Mouse (Mus musculus): Measurements from ENCODE around the gene Alas2. TPM values are rescaled to one million over a fixed set of nuclear protein-coding genes. Genes with fewer than 3 reads are reported as not detected.
A peak's percentile ranks its signal among the peaks of the same experiment; 100 is the strongest.

Gene Alas2
- polyA plus RNA-seq, 1 experiment from 2014 or later = 25.4 TPM

DNA sequence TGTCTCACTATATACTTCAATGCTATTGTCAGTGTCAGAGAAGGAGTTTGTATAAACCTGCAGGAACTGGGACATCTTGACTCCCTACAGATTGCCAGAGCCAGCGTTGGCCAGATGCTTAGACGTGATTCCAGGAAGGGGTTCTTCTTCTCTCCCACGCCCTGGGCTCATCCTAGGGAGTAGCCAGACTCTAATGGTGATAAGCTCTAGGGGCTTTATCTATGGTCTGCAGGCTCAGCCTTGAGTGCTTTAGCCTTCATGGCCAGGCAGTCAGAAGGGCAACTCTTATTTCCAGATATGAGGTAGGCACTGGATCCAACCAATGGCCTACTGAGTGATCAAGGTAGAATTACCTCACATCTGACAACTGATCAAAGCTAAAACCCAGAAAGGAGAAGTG lies 2.5 kb downstream of the Alas2 start:
- no peak overlapping the region for H3K27ac ChIP-seq (replicated peaks; ENCODE audit: low read depth, low read length)
- H3K27me3 ChIP-seq (ENCODE audit: control insufficient read depth, insufficient read depth, low read length) = no peaks in the 10 kb centered on the region
- H3K4me2 ChIP-seq (ENCODE audit: low read length) = no peak overlapping the region
- peaks cover 3% of the 10 kb centered on the region; the same call in 1 of the 2 replicates for H3K36me3 ChIP-seq (ENCODE audit: control insufficient read depth, insufficient read depth, low read length)
- no peaks in the 10 kb centered on the region for H3K4me1 ChIP-seq (ENCODE audit: control insufficient read depth, insufficient read depth, low read length)
- H3K9me3 ChIP-seq (ENCODE audit: control insufficient read depth, low read length) = no peaks in the 10 kb centered on the region
- no peak overlapping the region for H3K9ac ChIP-seq (replicated peaks; ENCODE audit: low read length)
- no peak for ATAC-seq (ENCODE audit: low FRiP score, low TSS enrichment)
- no peak for DNase-seq
- 86% methylated on average over 3 of the region's 3 CpGs for WGBS
- H3K4me3 ChIP-seq (replicated peaks; ENCODE audit: low read depth, low read length) = no peak overlapping the region

DNA sequence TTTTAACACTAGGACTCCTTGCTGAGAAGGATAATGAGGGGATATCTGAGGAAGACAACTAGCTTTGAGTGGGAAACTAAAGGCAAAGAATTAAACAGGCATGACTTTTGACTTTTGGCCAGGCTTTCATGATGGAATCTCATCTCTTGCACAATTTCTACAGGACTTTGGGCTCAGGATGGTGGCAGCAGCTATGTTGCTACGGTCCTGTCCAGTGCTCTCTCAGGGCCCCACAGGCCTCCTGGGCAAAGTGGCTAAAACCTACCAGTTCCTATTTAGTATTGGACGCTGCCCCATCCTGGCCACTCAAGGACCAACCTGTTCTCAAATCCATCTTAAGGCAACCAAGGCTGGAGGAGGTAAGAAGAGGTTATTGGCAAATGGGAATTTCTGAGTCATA lies 4.8 kb downstream of the Alas2 start:
- Histone ChIP-seq H3K4me3 (replicated peaks; ENCODE audit: low read depth, low read length) (no peak overlapping the region), H3K4me2 (ENCODE audit: low read length) (no peak overlapping the region), H3K27ac (replicated peaks; ENCODE audit: low read depth, low read length) (no peak overlapping the region), H3K36me3 (ENCODE audit: control insufficient read depth, insufficient read depth, low read length) (peaks cover 3% of the 10 kb centered on the region; the same call in 1 of the 2 replicates), H3K9me3 (ENCODE audit: control insufficient read depth, low read length) (no peaks in the 10 kb centered on the region), H3K27me3 (ENCODE audit: control insufficient read depth, insufficient read depth, low read length) (no peaks in the 10 kb centered on the region), H3K4me1 (ENCODE audit: control insufficient read depth, insufficient read depth, low read length) (no peaks in the 10 kb centered on the region), H3K9ac (replicated peaks; ENCODE audit: low read length) (no peak overlapping the region)
- ATAC-seq (ENCODE audit: low FRiP score, low TSS enrichment) = no peak
- WGBS = 84% methylated on average over 2 of the region's 2 CpGs
- no peak for DNase-seq

DNA sequence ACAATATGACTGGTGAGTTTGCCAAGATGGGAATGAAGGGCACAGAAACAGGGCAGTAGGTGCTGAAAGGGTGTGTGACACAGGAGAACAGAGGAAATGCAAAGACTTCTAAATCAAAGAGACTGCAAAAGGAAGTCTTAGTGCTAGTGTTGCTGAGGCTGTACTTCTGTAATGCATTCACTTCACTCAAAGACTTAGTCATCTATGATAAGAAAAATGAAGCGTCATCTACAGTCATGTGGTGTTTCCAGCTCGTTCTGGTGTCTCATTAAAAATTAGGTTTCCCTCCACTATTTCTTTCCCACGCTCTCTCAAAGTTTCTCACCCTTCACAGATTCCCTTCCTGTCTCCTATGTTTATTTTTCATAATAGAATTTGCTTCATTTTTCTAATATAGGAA lies 6.9 kb downstream of the Alas2 start:
- ATAC-seq (ENCODE audit: low FRiP score, low TSS enrichment) (no peak), DNase-seq (no peak)
- H3K27ac ChIP-seq (replicated peaks; ENCODE audit: low read depth, low read length) = no peak overlapping the region
- WGBS = 87% methylated on average over 3 of the region's 3 CpGs
- H3K9ac ChIP-seq (replicated peaks; ENCODE audit: low read length) = no peak overlapping the region
- H3K4me2 ChIP-seq (ENCODE audit: low read length) = no peak overlapping the region
- H3K27me3 ChIP-seq (ENCODE audit: control insufficient read depth, insufficient read depth, low read length) = no peaks in the 10 kb centered on the region
- no peaks in the 10 kb centered on the region for H3K4me1 ChIP-seq (ENCODE audit: control insufficient read depth, insufficient read depth, low read length)
- H3K9me3 ChIP-seq (ENCODE audit: control insufficient read depth, low read length) = no peaks in the 10 kb centered on the region
- no peak overlapping the region for H3K4me3 ChIP-seq (replicated peaks; ENCODE audit: low read depth, low read length)
- peaks cover 3% of the 10 kb centered on the region; the same call in 1 of the 2 replicates for H3K36me3 ChIP-seq (ENCODE audit: control insufficient read depth, insufficient read depth, low read length)

DNA sequence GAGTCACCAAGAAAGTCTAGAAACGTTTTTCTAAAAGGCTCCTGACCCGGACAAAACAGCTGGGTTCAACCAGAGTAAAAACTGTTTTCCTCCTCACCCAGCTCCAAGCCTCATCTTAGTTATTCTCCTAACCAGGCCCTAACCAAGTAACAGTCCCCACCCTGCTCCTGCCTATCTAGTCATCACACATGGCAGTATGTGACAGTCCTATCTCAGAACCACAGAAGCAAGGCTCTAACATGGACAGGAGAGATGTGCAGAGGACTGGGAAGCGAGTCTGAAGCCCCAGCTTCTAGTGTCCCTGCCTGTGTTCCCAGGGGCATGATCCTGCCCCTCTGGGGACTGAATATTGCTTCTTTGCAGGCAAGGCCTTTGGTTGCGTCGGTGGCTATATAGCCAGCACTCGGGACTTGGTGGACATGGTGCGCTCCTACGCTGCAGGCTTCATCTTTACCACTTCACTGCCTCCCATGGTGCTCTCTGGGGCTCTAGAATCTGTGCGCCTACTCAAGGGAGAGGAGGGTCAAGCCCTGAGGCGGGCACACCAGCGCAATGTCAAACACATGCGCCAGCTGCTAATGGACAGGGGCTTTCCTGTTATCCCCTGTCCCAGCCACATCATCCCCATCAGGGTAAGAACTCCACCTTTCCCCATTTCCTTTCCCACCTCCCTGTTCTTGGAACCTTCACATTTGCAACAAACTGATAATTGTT lies 17.6 kb downstream of the Alas2 start:
- no peak overlapping the region for H3K4me3 ChIP-seq (replicated peaks; ENCODE audit: low read depth, low read length)
- 0 out of 2 replicates have a peak, but pooled peaks cover 2% of the 10 kb centered on the region for H3K36me3 ChIP-seq (ENCODE audit: control insufficient read depth, insufficient read depth, low read length)
- H3K9ac ChIP-seq (replicated peaks; ENCODE audit: low read length) = no peak overlapping the region
- ATAC-seq (ENCODE audit: low FRiP score, low TSS enrichment) (no peak), DNase-seq (no peak)
- no peaks in the 10 kb centered on the region for H3K4me1 ChIP-seq (ENCODE audit: control insufficient read depth, insufficient read depth, low read length)
- H3K9me3 ChIP-seq (ENCODE audit: control insufficient read depth, low read length) = no peaks in the 10 kb centered on the region
- 90% methylated on average over 12 of the region's 12 CpGs for WGBS
- H3K4me2 ChIP-seq (ENCODE audit: low read length) = no peak overlapping the region
- no peaks in the 10 kb centered on the region for H3K27me3 ChIP-seq (ENCODE audit: control insufficient read depth, insufficient read depth, low read length)
- H3K27ac ChIP-seq (replicated peaks; ENCODE audit: low read depth, low read length) = no peak overlapping the region

DNA sequence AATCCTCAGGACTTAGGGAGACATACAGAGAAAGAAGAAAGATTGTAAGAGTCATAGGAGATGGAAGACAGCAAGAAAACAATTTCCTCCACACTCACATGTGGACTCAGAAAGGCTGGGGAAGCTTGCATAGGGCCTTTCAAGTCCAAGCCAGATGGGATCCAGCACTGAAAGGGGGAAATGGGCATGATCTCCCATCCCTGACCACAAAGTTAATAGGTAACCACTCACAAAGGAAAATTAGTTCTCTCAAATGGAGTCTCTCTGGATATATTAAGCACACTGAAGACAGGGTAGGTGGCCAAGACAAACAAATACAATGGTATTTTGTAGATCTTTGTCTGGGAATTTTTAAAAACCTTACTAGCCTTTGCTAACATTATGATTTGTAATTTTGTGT lies 34.7 kb downstream of the Alas2 start:
- Histone ChIP-seq H3K27ac (replicated peaks; ENCODE audit: low read depth, low read length) (no peak overlapping the region), H3K4me1 (ENCODE audit: control insufficient read depth, insufficient read depth, low read length) (no peaks in the 10 kb centered on the region), H3K9ac (replicated peaks; ENCODE audit: low read length) (no peak overlapping the region), H3K36me3 (ENCODE audit: control insufficient read depth, insufficient read depth, low read length) (peaks cover 8% of the 10 kb centered on the region; the same call in 1 of the 2 replicates), H3K27me3 (ENCODE audit: control insufficient read depth, insufficient read depth, low read length) (no peaks in the 10 kb centered on the region), H3K4me3 (replicated peaks; ENCODE audit: low read depth, low read length) (no peak overlapping the region), H3K9me3 (ENCODE audit: control insufficient read depth, low read length) (no peaks in the 10 kb centered on the region), H3K4me2 (ENCODE audit: low read length) (no peak overlapping the region)
- ATAC-seq (ENCODE audit: low FRiP score, low TSS enrichment) = no peak
- DNase-seq = no peak

DNA sequence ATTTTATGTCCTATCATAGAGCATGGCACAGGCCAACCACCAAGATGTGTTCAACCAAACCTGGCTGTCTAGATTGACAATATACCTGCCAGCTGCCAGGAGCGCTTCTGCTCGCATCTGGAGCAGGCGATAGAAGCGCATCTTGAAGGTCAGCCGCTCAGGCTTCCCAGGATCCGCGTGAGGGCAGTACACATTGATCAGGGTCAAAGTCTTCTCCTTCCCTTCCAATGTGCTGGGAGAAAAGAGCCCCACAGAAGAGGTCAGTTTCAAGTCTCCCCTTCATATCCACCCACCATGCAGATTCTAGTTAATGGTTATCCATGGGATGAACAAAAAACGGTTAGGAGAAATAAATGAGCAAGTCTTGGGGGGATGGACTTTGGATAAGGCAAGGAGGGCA lies 37.9 kb downstream of the Alas2 start:
- no peak for ATAC-seq (ENCODE audit: low FRiP score, low TSS enrichment)
- 95% methylated on average over 8 of the region's 8 CpGs for WGBS

DNA sequence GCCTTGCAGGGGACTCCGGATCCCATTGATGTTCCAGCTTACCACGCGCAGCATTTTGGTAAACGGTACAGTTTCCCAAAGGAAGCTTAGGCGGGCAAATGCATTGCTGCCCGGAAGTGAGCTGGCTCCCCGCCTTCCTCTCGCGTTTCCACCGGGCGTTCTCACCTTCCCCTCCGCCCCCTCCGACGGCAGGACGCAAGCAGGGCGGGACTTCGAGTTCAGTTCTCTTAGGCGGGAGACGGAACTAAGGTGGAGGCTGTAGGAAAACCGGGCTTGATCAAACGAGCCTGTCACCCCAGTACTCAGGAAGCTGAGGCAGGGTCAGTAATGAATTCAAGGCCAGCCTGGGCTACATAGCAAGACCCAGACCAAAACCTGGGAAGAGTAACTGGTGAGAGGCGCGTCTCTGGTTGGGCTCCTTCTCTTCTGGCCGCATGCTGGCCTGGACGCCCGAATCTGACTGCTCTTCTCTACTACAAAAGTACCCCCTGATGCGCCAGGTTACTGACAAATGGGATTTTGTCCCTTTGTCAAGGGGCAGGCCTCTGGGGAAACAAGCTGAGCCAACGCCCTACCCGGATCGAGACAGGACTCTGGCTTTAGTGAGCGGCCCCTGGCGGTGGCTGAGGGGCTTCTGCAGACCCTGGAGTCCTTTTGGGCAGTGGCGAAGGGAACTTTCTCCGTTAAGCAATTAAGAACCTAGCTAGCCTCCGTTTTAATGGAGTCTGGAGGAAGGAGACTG lies 41.0 kb downstream of the Alas2 start, which contains the start of gene Pfkfb1:
Gene Pfkfb1 (plus strand): TSS at position 207 of the 742 bp plus-strand sequence.
- Histone ChIP-seq H3K9ac (replicated peaks; ENCODE audit: low read length) (peak within 1 kb of the TSS; percentile 64), H3K4me1 (ENCODE audit: control insufficient read depth, insufficient read depth, low read length) (no peaks in the 10 kb centered on the region), H3K27me3 (ENCODE audit: control insufficient read depth, insufficient read depth, low read length) (no peaks in the 10 kb centered on the region), H3K27ac (replicated peaks; ENCODE audit: low read depth, low read length) (peak within 1 kb of the TSS; percentile 75), H3K4me2 (ENCODE audit: low read length) (peak within 1 kb of the TSS; percentile 61), H3K36me3 (ENCODE audit: control insufficient read depth, insufficient read depth, low read length) (no peaks in the 10 kb centered on the region), H3K9me3 (ENCODE audit: control insufficient read depth, low read length) (no peaks in the 10 kb centered on the region), H3K4me3 (replicated peaks; ENCODE audit: low read depth, low read length) (peak within 1 kb of the TSS; percentile 45)
- 26% methylated on average over 35 of the region's 35 CpGs for WGBS
- peak; percentile 92 for ATAC-seq (ENCODE audit: low FRiP score, low TSS enrichment)
- peak; percentile 86 for DNase-seq

More for the DNA sequence above, 37.9 kb downstream of the Alas2 start:
- no peak overlapping the region for H3K4me2 ChIP-seq (ENCODE audit: low read length)
- H3K27me3 ChIP-seq (ENCODE audit: control insufficient read depth, insufficient read depth, low read length) = no peaks in the 10 kb centered on the region
- no peak for DNase-seq
- H3K9me3 ChIP-seq (ENCODE audit: control insufficient read depth, low read length) = no peaks in the 10 kb centered on the region
- H3K9ac ChIP-seq (replicated peaks; ENCODE audit: low read length) = no peak overlapping the region
- no peaks in the 10 kb centered on the region for H3K4me1 ChIP-seq (ENCODE audit: control insufficient read depth, insufficient read depth, low read length)
- no peak overlapping the region for H3K27ac ChIP-seq (replicated peaks; ENCODE audit: low read depth, low read length)
- no peak overlapping the region for H3K4me3 ChIP-seq (replicated peaks; ENCODE audit: low read depth, low read length)
- H3K36me3 ChIP-seq (ENCODE audit: control insufficient read depth, insufficient read depth, low read length) = peaks cover 8% of the 10 kb centered on the region; the same call in 1 of the 2 replicates

DNA sequence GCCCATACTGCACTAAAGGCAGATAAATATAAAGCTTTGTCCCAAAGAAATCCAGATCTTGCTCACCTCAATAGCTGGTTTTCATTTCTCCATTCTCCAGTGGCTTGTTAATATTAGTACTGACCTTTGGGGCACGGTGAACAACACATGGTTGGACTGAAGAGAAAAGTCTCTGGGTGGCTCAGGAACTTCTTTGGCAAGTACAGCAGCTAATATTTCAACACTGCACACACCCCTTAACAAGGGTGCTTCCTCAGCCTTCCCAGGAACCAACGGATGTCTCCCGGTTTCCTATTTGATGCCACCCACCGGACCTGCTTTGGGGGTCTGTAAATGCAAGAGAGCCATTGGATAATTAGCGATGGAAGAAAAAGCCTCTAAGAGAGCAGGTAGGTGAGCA lies 42.5 kb downstream of the Alas2 start, which contains the start of gene Apex2:
Gene Apex2 (minus strand): TSS at position 173 of the 400 bp plus-strand sequence.
- no peak within 1 kb of the TSS for H3K9ac ChIP-seq (replicated peaks; ENCODE audit: low read length)
- H3K36me3 ChIP-seq (ENCODE audit: control insufficient read depth, insufficient read depth, low read length) = no peaks in the 10 kb centered on the region
- peak within 1 kb of the TSS; percentile 45; the same call in 1 of the 2 replicates for H3K4me3 ChIP-seq (replicated peaks; ENCODE audit: low read depth, low read length)
- H3K4me1 ChIP-seq (ENCODE audit: control insufficient read depth, insufficient read depth, low read length) = no peaks in the 10 kb centered on the region
- no peak within 1 kb of the TSS for H3K27ac ChIP-seq (replicated peaks; ENCODE audit: low read depth, low read length)
- H3K4me2 ChIP-seq (ENCODE audit: low read length) = peak within 1 kb of the TSS; percentile 61
- 85% methylated on average over 5 of the region's 5 CpGs for WGBS
- no peak for ATAC-seq (ENCODE audit: low FRiP score, low TSS enrichment)
- no peak for DNase-seq
- no peaks in the 10 kb centered on the region for H3K27me3 ChIP-seq (ENCODE audit: control insufficient read depth, insufficient read depth, low read length)
- no peaks in the 10 kb centered on the region for H3K9me3 ChIP-seq (ENCODE audit: control insufficient read depth, low read length)

Measured in midbrain, embryonic 14.5 days (tissue).